Mouse (Mus musculus) heart, adult 2 months (tissue): ENCODE measurements around the gene Slc22a20. TPM values are rescaled to one million over a fixed set of nuclear protein-coding genes. Genes with fewer than 3 reads are reported as not detected.
A peak's percentile ranks its signal among the peaks of the same experiment; 100 is the strongest.

Source experiments
- DNase-seq, 2 experiments: peaks; one replicate each; pipeline ENCODE4 v3.0.0; 2021
- H3K27ac ChIP-seq: fragments of 200-600 bp; 2 replicates; pipeline ENCODE4 v1.8.1; 2022
- H3K27me3 ChIP-seq: fragments of 200-500 bp; 2 replicates; pipeline ENCODE4 v1.6.1; 2012; ENCODE audit warnings: mild to moderate bottlenecking, low read length, inconsistent platforms, mixed read lengths; ENCODE audit not compliant: control insufficient read depth, insufficient read depth
- H3K36me3 ChIP-seq: fragments of 200-500 bp; 2 replicates; pipeline ENCODE4 v1.6.1; 2012; ENCODE audit warnings: low read length, inconsistent platforms; ENCODE audit not compliant: control insufficient read depth, insufficient read depth
- H3K4me1 ChIP-seq: fragments of 200-500 bp; 2 replicates; pipeline ENCODE4 v1.6.1; 2011; ENCODE audit warnings: low read length; ENCODE audit not compliant: control insufficient read depth, insufficient read depth
- H3K4me3 ChIP-seq: fragments of 200-600 bp; 2 replicates; pipeline ENCODE4 v1.8.1; 2022
- H3K79me2 ChIP-seq: fragments of 200-500 bp; replicated peaks from 2 replicates; pipeline ENCODE4 v1.6.1; 2012; ENCODE audit warnings: mild to moderate bottlenecking, inconsistent platforms, low read length, moderate library complexity, mixed read lengths; ENCODE audit not compliant: control insufficient read depth, insufficient read depth
- H3K9ac ChIP-seq: fragments of 200-500 bp; 2 replicates; pipeline ENCODE4 v1.6.1; 2012; ENCODE audit warnings: low read depth, mild to moderate bottlenecking, control low read depth, inconsistent platforms, low read length, mixed read lengths
- CTCF ChIP-seq: fragments of 200-600 bp; IDR thresholded peaks from 2 replicates; pipeline ENCODE4 v1.8.1; 2022; ENCODE audit warnings: antibody characterized with exemption, mild to moderate bottlenecking, moderate library complexity
- EP300 ChIP-seq: fragments of 200-500 bp; IDR thresholded peaks from 2 replicates; pipeline ENCODE4 v1.6.1; 2011; ENCODE audit warnings: low read depth, low read length, control low read depth; ENCODE audit not compliant: insufficient read depth
- POLR2A ChIP-seq: fragments of 200-500 bp; IDR thresholded peaks from 2 replicates; pipeline ENCODE4 v1.6.1; 2011; ENCODE audit warnings: mild to moderate bottlenecking, low read depth, low read length, control low read depth; ENCODE audit not compliant: insufficient read depth
- WGBS: fragments of 180-500 bp; shearing (Covaris S2); methylation state at CpG from one replicate; pipeline ENCODE4 v1.1.7; 2018; 5-methylcytosine and 5-hydroxymethylcytosine counted together
- intact Hi-C: fragments of 180-260 bp; cut with DNase I; formaldehyde crosslinking; loops from one replicate; pipeline ENCODE4 v1.15.1; 2025
- polyA plus RNA-seq: library from polyadenylated mRNA; depleted of rRNA; stranded (reverse); fragments of >200 nt; gene quantifications from 2 replicates; pipeline ENCODE4 v1.2.3, GENCODE M21; 2012
- total RNA-seq, 2 experiments: library from RNA; stranded (reverse); gene quantifications; 2 replicates each; pipeline ENCODE4 v1.2.3; 2021

The Slc22a20 gene
- total and polyA plus RNA-seq, 3 experiments: not detected

DNA sequence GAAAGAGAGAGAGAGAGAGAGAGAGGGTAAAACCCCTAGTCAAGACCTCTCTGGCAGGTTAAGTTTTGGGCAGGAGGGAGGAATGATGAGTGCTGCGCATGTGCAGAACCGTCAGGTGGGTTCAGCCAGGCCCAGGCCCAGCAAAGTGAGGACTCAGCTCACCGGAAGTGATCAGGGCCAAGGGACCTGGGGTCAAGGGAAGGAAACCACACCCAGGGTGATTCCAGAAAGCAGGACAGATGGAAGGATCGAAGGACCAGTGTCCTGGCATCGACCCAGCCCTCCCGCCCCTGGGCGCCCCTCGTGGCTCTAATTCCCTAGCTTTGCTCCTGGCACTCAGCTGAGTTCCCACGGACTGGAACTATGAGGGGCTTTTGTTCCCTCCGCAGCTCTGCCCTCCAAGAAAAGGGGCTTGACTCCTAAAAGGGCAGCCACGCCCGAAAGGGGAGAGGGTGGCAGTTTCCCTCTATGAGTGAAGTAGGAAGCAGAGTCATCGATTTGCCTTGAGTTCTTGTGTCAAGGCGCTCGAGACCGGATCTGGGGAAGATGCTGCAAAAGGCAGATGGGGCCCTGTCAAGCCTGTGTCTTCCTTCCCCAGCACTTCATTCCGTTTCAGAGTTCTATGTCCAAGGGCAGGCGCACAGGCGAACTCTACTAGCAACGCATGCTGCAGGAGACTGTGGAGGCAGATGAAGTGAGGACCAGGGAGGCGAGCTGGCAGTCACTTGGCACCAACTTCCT lies 48.7 kb downstream of the Slc22a20 start:
- no peaks in the 10 kb centered on the region for H3K79me2 ChIP-seq
- H3K27me3 ChIP-seq: no peaks in the 10 kb centered on the region
- H3K4me1 ChIP-seq: peaks cover 32% of the 10 kb centered on the region
- intact Hi-C loops: no loop called here
- no peaks in the 10 kb centered on the region for H3K36me3 ChIP-seq
- DNase-seq: no peak
- TF ChIP-seq POLR2A: no peak
- no peak for TF ChIP-seq CTCF
- TF ChIP-seq EP300: no peak
- WGBS: 58% methylated on average over 21 of the region's 21 CpGs
- no peak overlapping the region; the same call in 1 of the 2 replicates for H3K4me3 ChIP-seq
- H3K27ac ChIP-seq: peak overlapping the region; percentile 47; the same call in 1 of the 2 replicates
- no peak overlapping the region for H3K9ac ChIP-seq

DNA sequence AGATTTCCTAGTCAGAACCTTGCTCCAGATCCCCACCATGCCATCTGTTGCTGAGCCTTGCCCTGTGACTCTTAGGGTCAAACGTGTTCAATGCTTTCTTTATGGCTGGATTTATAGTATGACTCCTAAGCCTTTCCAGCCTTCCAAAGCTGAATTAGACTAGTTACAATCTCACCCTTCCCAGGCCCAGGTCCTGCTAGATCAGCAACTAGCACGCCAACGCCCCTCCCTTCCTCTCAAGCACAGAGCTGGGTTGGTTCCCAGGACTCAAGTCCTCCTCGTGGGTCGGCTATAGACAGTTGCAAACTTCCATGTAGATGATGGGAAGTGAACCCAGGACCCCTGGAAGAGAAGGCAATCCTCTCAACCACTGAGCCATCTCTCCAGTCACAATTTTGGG lies 50.3 kb downstream of the Slc22a20 start:
- H3K36me3 ChIP-seq: no peaks in the 10 kb centered on the region
- H3K79me2 ChIP-seq: no peaks in the 10 kb centered on the region
- TF ChIP-seq EP300 (no peak), POLR2A (no peak), CTCF (no peak)
- 27% methylated on average over 5 of the region's 5 CpGs for WGBS
- H3K9ac ChIP-seq: no peak overlapping the region
- H3K4me3 ChIP-seq: no peak overlapping the region
- peaks cover 31% of the 10 kb centered on the region for H3K4me1 ChIP-seq
- DNase-seq: peak; percentile 61
- H3K27ac ChIP-seq: peak overlapping the region; percentile 68
- no peaks in the 10 kb centered on the region for H3K27me3 ChIP-seq
- intact Hi-C loops: no loop called here

DNA sequence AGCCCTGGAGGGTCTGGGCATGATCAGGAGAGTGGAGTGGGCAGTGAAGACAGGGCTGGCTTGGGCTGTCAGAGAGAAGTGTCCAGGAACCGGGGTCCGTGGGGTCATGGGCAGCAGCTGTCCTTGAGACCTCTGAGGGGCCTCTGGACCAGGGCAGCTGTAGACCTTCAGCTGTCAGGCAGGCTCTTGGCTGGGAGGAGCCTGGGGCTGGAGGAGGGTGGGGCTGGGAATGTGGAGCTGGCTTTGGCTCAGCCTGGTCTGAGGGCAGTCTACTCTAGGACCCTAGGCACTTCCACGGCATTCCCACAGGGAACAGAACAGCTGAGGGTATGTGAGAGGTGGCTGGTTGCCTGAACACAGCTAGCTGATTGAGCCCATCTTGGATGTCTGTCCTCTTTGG lies 50.7 kb downstream of the Slc22a20 start:
- Histone ChIP-seq H3K79me2 (no peaks in the 10 kb centered on the region), H3K9ac (0 out of 2 replicates have a peak overlapping the region, but pooled peaks have one; percentile 4), H3K4me3 (no peak overlapping the region), H3K4me1 (peaks cover 32% of the 10 kb centered on the region), H3K27ac (peak overlapping the region; percentile 68), H3K27me3 (no peaks in the 10 kb centered on the region), H3K36me3 (no peaks in the 10 kb centered on the region)
- TF ChIP-seq EP300 (no peak), POLR2A (no peak), CTCF (no peak)
- intact Hi-C loops: no loop called here
- DNase-seq: peak; percentile 75 to 80
- 35% methylated on average over 3 of the region's 3 CpGs for WGBS

DNA sequence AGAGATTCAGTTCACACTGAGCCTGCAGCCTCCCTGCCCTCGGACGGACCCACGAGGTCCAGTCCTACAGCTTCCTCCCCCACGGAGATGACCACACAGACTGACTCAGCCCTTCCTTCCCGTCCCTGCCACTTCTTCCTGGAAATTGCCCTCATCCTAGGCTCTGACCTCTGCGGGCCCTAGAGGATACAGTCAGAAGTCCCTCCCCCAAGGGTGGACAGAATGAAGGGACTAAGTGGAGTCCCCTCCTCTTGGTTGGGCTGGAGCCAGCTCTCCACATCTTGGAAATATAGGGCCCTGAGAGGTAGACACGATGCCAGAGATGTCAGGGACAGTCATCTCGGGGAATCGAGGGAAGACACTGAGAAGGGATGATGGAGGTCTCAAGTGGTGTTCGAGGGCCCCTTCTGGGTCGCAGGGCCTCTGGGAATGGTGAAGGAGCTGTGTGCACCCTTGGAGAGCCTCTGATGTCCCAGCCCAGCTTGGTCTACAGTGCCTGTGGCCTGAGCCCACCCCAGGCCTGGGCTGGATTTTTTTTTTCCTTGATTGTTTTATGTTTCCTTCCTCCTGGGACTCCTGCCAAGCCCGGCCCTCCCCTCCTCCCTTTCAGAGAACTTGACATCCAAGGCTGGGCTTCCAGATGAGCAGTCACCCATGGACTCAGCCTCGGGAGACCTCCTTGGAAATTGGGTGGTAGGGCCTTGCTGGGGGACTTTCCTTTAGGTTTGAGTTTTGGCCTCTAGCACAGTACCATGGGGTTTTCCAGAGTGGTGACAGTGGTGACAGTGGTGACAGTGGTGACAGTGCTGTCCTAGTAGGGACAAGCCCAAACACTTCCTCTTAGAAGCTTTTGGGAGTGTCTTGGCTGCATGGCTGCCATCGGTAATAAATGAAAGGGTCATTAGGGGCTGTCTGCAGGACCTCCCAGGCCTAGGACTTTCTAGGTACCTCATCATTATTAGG lies 56.0 kb downstream of the Slc22a20 start:
- peak; percentile 81 for DNase-seq
- Histone ChIP-seq H3K27me3 (no peaks in the 10 kb centered on the region), H3K9ac (no peak overlapping the region), H3K4me1 (peaks cover 20% of the 10 kb centered on the region), H3K27ac (peak overlapping the region; percentile 80), H3K79me2 (no peaks in the 10 kb centered on the region), H3K4me3 (no peak overlapping the region), H3K36me3 (no peaks in the 10 kb centered on the region)
- WGBS: 26% methylated on average over 14 of the region's 14 CpGs
- TF ChIP-seq CTCF (no peak), POLR2A (no peak; the same call in none of the 2 replicates), EP300 (peak; percentile 71)
- intact Hi-C loops: no loop called here

DNA sequence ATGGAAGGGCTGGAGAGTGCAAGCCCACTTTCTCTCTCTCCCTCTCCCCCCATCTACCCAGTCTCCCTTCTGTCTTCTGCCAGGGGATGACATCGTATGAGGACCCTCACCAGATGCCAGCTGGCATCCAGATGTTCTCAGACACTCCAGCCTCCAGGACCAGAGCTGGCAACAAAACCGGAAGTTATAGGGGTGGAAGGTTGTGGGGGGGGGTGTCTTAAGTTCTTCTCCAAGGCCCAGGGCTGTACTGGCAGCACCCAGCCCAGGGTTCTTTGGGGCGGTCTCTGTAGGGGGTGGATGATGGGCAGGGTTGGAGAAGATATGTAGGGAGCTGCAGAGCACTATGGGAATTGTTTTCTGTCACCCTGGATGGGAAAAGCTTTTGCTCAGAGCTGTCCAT lies 57.4 kb downstream of the Slc22a20 start:
- Histone ChIP-seq H3K27ac (no peak overlapping the region), H3K4me3 (no peak overlapping the region), H3K36me3 (no peaks in the 10 kb centered on the region), H3K79me2 (no peaks in the 10 kb centered on the region), H3K9ac (no peak overlapping the region), H3K27me3 (no peaks in the 10 kb centered on the region), H3K4me1 (peaks cover 19% of the 10 kb centered on the region)
- TF ChIP-seq EP300 (no peak), CTCF (no peak), POLR2A (no peak)
- intact Hi-C loops: no loop called here
- WGBS: 57% methylated on average over 3 of the region's 3 CpGs
- DNase-seq: no peak
